Mouse (Mus musculus) midbrain, embryonic 12.5 days (tissue): ENCODE measurements around the gene Zswim7. TPM values are rescaled to one million over a fixed set of nuclear protein-coding genes. Genes with fewer than 3 reads are reported as not detected.
"Not testable (repeated sequence)": the region's sequence is repeated elsewhere in the genome, so short reads cannot be mapped to it uniquely, and the experiment has no call there.

Experiments used
- ATAC-seq: fragments of 200-750 bp; cut with Nextera tagmentation; 2 replicates; pipeline ENCODE4 v1.8.0; 2017; ENCODE audit warnings: low read depth, moderate TSS enrichment, moderate library complexity; ENCODE audit not compliant: low FRiP score
- H3K27ac ChIP-seq: fragments of 300-500 bp; sonication (generic); replicated peaks from 2 replicates; pipeline ENCODE4 v1.5.1; 2016; ENCODE audit warnings: mild to moderate bottlenecking
- H3K27me3 ChIP-seq: fragments of 300-500 bp; sonication (generic); 2 replicates; pipeline ENCODE4 v1.6.1; 2016; ENCODE audit warnings: mild to moderate bottlenecking
- H3K36me3 ChIP-seq: fragments of 300-500 bp; sonication (generic); 2 replicates; pipeline ENCODE4 v1.6.1; 2016
- H3K4me1 ChIP-seq: fragments of 300-500 bp; sonication (generic); 2 replicates; pipeline ENCODE4 v1.6.1; 2016
- H3K4me2 ChIP-seq: fragments of 300-500 bp; sonication (generic); replicated peaks from 2 replicates; pipeline ENCODE4 v1.6.1; 2016; ENCODE audit warnings: mild to moderate bottlenecking, moderate library complexity
- H3K4me3 ChIP-seq: fragments of 300-500 bp; sonication (generic); 2 replicates; pipeline ENCODE4 v1.5.1; 2016; ENCODE audit warnings: mild to moderate bottlenecking
- H3K9ac ChIP-seq: fragments of 300-500 bp; sonication (generic); replicated peaks from 2 replicates; pipeline ENCODE4 v1.6.1; 2016; ENCODE audit warnings: mild to moderate bottlenecking, moderate library complexity
- H3K9me3 ChIP-seq: fragments of 300-500 bp; sonication (generic); 2 replicates; pipeline ENCODE4 v1.6.1; 2016; ENCODE audit warnings: mild to moderate bottlenecking
- WGBS: fragments of 180-500 bp; shearing (Covaris S2); methylation state at CpG from one replicate; pipeline ENCODE4 v1.1.7; 2016; 5-methylcytosine and 5-hydroxymethylcytosine counted together
- polyA plus RNA-seq: library from polyadenylated mRNA; unstranded; fragments of >200 nt; fragmentation: Nextera tagmentation; extraction: Ambion mirVana; gene quantifications from 2 replicates; pipeline ENCODE4 v1.2.1, GENCODE M21; 2016

Zswim7 gene
- polyA plus RNA-seq: 10.9 and 12.4 TPM in 2 replicates

DNA sequence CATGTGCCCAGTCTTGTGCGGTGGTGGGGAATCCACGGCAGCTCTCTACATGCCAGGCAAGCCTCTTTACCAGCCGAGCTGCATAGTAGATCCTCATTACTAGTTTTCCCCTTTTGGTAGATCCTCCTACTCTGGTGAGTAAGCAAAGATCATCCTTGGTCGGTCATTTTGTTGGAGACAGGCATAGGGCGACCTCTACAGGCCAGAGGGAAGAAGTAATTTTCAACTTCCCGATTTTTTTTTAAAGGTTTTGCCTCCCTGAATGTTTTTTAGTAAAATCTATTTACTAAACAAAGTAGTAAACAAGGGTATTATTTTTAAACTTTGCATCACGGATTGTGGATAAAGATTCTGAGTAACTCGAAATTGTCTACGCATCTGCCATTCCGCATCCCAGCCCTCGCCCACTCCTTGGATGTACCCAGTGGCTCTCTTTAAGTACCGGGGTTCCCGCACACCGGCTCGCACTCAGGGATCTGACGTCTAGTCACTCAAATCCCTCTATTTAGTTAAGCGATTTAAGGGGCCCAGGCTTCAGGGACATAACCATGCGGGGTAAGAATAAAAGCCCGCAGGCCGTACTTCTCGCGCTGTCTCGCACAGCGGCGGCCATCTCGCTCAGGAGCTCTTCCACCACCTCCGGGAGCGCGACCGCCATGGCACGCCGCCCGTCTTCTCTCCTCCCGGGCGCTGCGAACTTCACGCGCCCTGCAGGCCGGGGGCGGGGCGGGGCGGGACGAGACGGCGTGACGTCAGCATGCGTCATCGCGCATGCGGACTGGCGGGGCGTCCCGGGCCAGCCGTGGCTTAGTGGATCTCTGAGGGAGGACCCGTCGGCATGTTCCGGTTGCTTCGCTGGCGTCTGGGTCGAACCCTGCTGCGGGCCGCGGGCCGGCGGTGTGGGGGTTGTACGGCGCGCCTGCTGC is at the start of gene Zswim7, which contains the start of gene Ttc19:
Gene Zswim7 (minus strand): TSS at position 701 of the 926 bp plus-strand sequence.
Gene Ttc19 (plus strand): TSS at position 799 of the 926 bp plus-strand sequence.
- Histone ChIP-seq H3K27ac (peak within 1 kb of the TSS; percentile 82), H3K27me3 (no peaks in the 10 kb centered on the region; the same call in 1 of the 2 replicates), H3K4me1 (peaks cover 6% of the 10 kb centered on the region; the same call in 1 of the 2 replicates), H3K9ac (peak within 1 kb of the TSS; percentile 86), H3K9me3 (no peaks in the 10 kb centered on the region), H3K36me3 (peaks cover 18% of the 10 kb centered on the region), H3K4me2 (peak within 1 kb of the TSS; percentile 75), H3K4me3 (peak within 1 kb of the TSS; percentile 97)
- ATAC-seq: peak; percentile 96
- under 1% methylated on average over 62 of the region's 68 CpGs for WGBS

DNA sequence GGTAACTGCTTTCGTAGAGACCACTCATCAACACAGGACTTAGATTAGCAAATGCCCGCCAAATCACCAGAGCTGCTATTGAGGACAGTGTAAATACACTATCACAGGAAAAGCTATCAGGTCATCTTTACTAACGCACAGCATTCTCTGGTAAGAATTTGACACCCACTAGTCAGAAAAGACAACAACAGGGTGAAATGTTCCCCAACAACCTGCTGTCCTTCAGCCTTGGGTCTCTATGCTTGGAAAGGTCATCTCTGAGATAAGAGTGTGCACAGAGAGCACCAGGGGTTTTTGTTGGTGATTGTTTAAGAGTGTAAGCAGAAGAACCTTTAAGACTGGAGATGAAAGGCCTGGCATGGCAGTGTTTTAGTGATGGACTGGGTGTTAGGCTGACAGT is 42.5 kb upstream of the Zswim7 start:
- Histone ChIP-seq H3K36me3 (peaks cover 90% of the 10 kb centered on the region), H3K4me1 (no peaks in the 10 kb centered on the region), H3K27me3 (no peaks in the 10 kb centered on the region), H3K9me3 (no peaks in the 10 kb centered on the region), H3K4me3 (no peak overlapping the region), H3K4me2 (no peak overlapping the region), H3K27ac (no peak overlapping the region), H3K9ac (no peak overlapping the region)
- 96% methylated on average over 3 of the region's 3 CpGs for WGBS
- ATAC-seq: no peak

DNA sequence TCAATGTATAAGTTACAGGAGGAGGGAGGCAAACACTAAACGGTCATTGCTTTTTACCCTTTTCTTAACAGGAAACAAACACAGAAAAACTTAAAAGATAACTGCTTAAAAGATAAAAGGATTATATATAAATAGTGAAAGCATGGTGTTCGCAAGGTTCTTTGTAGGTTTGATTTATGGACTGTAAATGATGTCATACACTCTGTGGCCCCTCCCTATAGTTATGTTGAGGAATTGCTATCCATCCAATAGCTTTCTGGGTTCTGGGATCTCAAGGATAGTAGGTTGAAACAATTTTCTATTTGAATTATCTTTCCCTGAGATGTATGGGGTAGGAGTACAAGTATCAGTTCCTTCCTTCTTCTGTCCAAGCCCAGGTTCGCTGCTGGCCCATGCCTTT is 38.9 kb upstream of the Zswim7 start:
- H3K4me1 ChIP-seq: no peaks in the 10 kb centered on the region
- H3K4me2 ChIP-seq: no peak overlapping the region
- H3K9me3 ChIP-seq: no peaks in the 10 kb centered on the region
- 94% methylated on average over 3 of the region's 3 CpGs for WGBS
- no peak overlapping the region for H3K9ac ChIP-seq
- peaks cover 93% of the 10 kb centered on the region for H3K36me3 ChIP-seq
- ATAC-seq: no peak
- H3K27me3 ChIP-seq: no peaks in the 10 kb centered on the region
- no peak overlapping the region for H3K4me3 ChIP-seq
- H3K27ac ChIP-seq: no peak overlapping the region

DNA sequence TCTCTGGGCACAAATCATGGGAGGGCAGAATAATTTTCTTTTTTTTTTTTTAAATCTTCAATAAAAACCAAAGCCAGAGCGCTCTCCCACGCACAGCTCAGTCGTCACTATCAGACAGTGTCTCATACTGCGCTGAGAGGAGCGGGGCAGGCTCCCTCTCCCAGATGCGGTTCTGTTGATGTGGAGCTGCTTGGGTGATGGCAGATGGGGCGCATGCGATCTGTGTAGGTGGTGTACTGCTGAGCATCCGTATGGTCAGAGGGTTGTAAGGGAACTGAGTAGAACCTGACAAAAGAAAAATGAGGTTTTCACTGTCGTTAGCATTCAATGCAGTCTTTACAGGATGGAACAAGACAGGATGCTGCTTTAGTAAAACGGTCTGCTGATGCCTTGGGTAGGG is 36.6 kb upstream of the Zswim7 start:
- no peak overlapping the region for H3K27ac ChIP-seq
- 92% methylated on average over 11 of the region's 11 CpGs for WGBS
- no peaks in the 10 kb centered on the region for H3K9me3 ChIP-seq

DNA sequence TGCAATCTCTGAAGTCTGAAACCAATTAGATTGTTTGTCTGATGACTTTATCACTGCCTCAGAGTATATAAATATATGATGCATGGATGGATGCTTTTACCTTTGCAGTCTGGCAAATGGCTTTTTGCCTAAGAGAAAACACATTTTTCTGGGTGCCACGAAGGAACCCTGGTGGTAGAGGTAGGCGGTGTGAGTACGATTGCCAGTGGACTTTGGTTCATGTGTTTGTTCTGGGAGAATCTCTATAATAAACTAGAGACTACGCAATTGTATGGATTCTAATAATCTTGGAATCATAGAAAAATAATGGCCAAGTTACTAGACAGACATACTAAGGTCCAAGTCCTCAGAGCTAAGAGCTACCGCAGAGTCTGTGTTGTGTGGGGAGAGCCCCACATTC is 33.8 kb upstream of the Zswim7 start:
- ATAC-seq: no peak
- peaks cover 82% of the 10 kb centered on the region for H3K36me3 ChIP-seq
- no peaks in the 10 kb centered on the region for H3K27me3 ChIP-seq
- no peak overlapping the region for H3K9ac ChIP-seq
- WGBS: 97% methylated on average over 5 of the region's 5 CpGs
- no peak overlapping the region for H3K27ac ChIP-seq
- no peaks in the 10 kb centered on the region for H3K9me3 ChIP-seq
- no peak overlapping the region for H3K4me2 ChIP-seq
- no peaks in the 10 kb centered on the region for H3K4me1 ChIP-seq
- H3K4me3 ChIP-seq: no peak overlapping the region

More for the DNA sequence above, 36.6 kb upstream of the Zswim7 start:
- no peak overlapping the region for H3K4me2 ChIP-seq
- H3K9ac ChIP-seq: no peak overlapping the region
- no peak overlapping the region for H3K4me3 ChIP-seq
- ATAC-seq: no peak
- H3K27me3 ChIP-seq: no peaks in the 10 kb centered on the region
- no peaks in the 10 kb centered on the region for H3K4me1 ChIP-seq
- peaks cover 96% of the 10 kb centered on the region for H3K36me3 ChIP-seq

DNA sequence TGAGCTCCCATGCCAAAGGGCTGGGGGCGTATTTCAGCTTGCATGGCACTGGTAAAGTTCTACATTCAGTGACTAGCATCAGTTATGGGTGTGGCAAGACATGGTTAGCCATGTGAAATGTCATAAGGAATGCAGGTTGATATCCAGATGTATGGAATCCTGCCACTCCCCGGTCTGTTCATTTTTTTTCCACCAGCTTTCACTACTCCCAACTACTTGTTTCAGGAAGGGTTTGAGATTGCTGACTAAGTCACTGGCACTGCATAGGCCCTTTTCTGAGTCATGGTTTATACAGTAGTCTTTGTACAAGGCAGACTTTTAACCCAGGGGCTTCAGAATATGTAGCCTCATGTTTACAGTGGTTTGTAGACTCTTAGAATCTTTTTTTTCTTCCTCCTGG is 28.1 kb upstream of the Zswim7 start:
- Histone ChIP-seq H3K4me1 (no peaks in the 10 kb centered on the region), H3K27ac (no peak overlapping the region), H3K4me2 (no peak overlapping the region), H3K27me3 (no peaks in the 10 kb centered on the region), H3K9me3 (no peaks in the 10 kb centered on the region), H3K4me3 (no peak overlapping the region), H3K36me3 (peaks cover 50% of the 10 kb centered on the region), H3K9ac (no peak overlapping the region)
- WGBS: 98% methylated on average over 2 of the region's 2 CpGs
- no peak for ATAC-seq

DNA sequence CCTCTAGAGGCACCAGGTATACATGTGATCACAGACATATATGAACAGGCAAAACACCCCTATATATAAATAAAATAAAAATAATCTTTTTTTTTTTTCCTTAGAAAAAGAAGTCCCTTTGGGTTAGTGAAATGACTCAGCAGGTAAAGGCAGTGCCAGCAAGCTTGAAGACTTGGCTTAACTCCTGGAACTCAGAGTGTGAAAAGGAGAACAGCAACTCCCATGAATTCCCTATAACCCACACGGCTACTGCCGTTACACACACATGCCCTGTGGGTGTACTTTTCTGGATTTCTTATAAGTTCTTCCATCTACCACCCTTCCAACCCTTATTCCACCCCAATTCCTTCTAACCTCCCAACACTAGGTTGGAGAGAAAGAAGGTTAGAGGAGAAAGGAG is 24.7 kb upstream of the Zswim7 start:
- H3K27me3 ChIP-seq: no peaks in the 10 kb centered on the region
- H3K27ac ChIP-seq: no peak overlapping the region
- H3K4me1 ChIP-seq: no peaks in the 10 kb centered on the region
- H3K9ac ChIP-seq: no peak overlapping the region
- H3K36me3 ChIP-seq: peaks cover 26% of the 10 kb centered on the region
- no peak for ATAC-seq
- H3K4me3 ChIP-seq: no peak overlapping the region
- no peak overlapping the region for H3K4me2 ChIP-seq
- H3K9me3 ChIP-seq: no peaks in the 10 kb centered on the region
- 96% methylated on average over 2 of the region's 2 CpGs for WGBS

DNA sequence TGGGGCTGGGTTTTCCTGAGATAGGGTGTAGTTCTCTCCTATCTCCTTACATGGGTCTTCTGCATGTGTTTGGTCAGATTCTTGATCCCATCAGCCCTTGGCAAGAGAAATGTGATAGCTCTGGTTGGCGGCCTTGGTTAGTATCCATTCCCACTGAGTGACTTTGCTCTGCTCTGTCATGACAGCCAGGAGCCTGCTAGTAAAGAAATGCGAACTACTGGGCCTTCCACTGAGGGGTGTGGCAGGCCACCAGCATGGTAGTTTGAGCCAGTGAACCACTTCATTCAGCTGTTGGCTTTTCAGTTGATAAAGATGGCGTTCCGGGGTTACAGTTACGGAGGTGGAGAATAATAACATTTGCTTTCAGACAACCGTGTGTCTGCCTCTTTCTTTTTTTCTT is 17.7 kb upstream of the Zswim7 start:
- H3K9ac ChIP-seq: no peak overlapping the region
- no peak overlapping the region for H3K4me3 ChIP-seq
- ATAC-seq: no peak
- H3K36me3 ChIP-seq: peaks cover 6% of the 10 kb centered on the region; the same call in 1 of the 2 replicates
- no peak overlapping the region for H3K4me2 ChIP-seq
- no peaks in the 10 kb centered on the region for H3K27me3 ChIP-seq
- no peaks in the 10 kb centered on the region; the same call in 1 of the 2 replicates for H3K4me1 ChIP-seq
- H3K27ac ChIP-seq: no peak overlapping the region
- 91% methylated on average over 6 of the region's 6 CpGs for WGBS
- H3K9me3 ChIP-seq: no peaks in the 10 kb centered on the region

DNA sequence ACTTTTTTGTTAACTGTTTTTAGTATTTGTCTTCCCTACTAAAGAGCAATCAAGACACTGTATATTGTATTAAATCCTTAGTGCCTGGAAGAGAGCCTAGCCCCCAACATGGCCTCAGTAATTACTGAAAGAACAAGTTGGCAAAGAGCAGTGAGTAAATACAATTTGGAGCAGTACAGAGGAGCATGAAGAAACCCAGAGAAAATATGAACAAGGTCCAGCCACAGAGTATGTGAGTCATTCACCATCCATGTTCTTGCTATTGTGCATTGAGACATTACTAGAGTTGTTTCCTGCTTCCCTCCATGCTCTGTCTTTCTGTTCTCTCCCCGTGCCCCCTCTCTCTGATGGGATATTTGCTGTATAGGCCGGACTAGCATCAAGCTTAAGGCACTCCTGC is 12.9 kb upstream of the Zswim7 start:
- Histone ChIP-seq H3K4me3 (no peak overlapping the region), H3K27me3 (no peaks in the 10 kb centered on the region), H3K9ac (no peak overlapping the region), H3K4me1 (no peaks in the 10 kb centered on the region; the same call in 1 of the 2 replicates), H3K9me3 (no peaks in the 10 kb centered on the region), H3K36me3 (peaks cover 24% of the 10 kb centered on the region), H3K27ac (no peak overlapping the region), H3K4me2 (no peak overlapping the region)
- WGBS: 80% methylated on average over 2 of the region's 2 CpGs
- ATAC-seq: no peak

DNA sequence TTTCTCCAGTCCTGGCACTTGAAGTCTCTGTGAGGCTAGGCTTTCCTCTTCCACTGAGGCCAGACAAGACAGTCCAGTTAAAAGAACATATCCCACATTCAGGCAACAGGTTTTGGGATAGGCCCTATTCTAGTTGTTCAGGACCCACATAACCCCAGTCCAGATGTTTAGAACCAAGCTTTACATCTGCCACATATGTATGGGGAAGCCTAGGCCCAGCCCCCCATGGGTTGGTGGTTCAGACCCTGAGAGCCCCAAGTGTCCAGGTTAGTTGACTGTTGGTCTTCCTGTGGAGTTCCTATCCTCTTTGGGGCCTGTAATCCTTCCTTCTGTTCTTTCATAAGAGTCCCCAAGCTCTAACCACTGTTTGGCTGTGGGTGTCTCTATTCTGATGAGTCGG is 6.5 kb upstream of the Zswim7 start:
- Histone ChIP-seq H3K36me3 (peaks cover 53% of the 10 kb centered on the region), H3K4me2 (no peak overlapping the region), H3K27ac (no peak overlapping the region), H3K9ac (no peak overlapping the region), H3K27me3 (no peaks in the 10 kb centered on the region), H3K9me3 (no peaks in the 10 kb centered on the region), H3K4me3 (no peak overlapping the region), H3K4me1 (no peaks in the 10 kb centered on the region)
- WGBS: 100% methylated on average over 1 of the region's 1 CpGs
- no peak for ATAC-seq

DNA sequence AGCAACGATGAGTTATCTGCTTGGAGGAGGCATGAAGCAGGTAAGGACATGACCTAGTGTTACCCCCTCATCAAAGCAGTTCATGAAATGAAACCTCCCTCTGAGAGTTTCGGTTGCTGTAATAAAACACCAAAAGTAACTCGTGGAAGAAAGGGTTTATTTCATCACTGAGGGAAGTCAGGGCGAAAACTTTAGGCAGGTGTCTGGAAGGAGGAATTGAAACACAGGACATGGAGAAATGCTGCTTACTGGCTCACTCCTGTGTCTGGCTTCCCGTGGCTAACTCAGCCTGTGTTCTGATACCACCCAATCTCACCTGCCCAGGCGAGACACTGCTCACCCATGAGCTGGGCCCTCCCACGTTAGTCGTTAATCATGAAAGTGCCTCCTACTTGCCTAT is 3.8 kb upstream of the Zswim7 start:
- H3K9me3 ChIP-seq: no peaks in the 10 kb centered on the region
- H3K36me3 ChIP-seq: peaks cover 49% of the 10 kb centered on the region
- 88% methylated on average over 8 of the region's 8 CpGs for WGBS
- H3K4me2 ChIP-seq: no peak overlapping the region
- no peaks in the 10 kb centered on the region for H3K27me3 ChIP-seq
- no peak overlapping the region for H3K4me3 ChIP-seq
- H3K9ac ChIP-seq: no peak overlapping the region
- peaks cover 6% of the 10 kb centered on the region; the same call in 1 of the 2 replicates for H3K4me1 ChIP-seq
- no peak overlapping the region for H3K27ac ChIP-seq
- no peak for ATAC-seq

DNA sequence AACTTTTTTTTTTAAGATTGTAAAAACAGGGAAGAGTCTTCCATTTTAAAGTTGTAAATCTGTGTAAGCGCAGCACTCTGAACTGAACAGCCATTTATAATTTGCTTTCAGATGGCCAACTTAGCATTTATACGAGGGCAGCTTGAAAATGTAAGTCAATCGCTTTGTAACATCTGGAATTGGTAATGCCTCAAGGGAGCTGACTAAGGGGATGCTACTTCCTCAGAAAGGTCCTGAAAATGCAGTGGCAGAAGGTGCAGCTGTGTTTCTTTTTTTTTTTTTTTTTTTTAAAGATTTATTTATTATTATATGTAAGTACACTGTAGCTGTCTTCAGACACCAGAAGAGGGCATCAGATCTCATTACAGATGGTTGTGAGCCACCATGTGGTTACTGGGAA is 2.8 kb upstream of the Zswim7 start:
- peaks cover 42% of the 10 kb centered on the region for H3K36me3 ChIP-seq
- not testable (repeated sequence) for H3K4me3 ChIP-seq, H3K27ac ChIP-seq, H3K27me3 ChIP-seq, H3K9me3 ChIP-seq, H3K9ac ChIP-seq, H3K4me2 ChIP-seq, H3K4me1 ChIP-seq, ATAC-seq
- WGBS: 93% methylated on average over 3 of the region's 3 CpGs
